Mouse (Mus musculus) frontal cortex, adult 2 months (tissue): ENCODE results near the gene Nrgn. TPM values are rescaled to one million over a fixed set of nuclear protein-coding genes. Genes with fewer than 3 reads are reported as not detected.

ENCODE experiments used
- polyA plus RNA-seq: library from polyadenylated mRNA; depleted of rRNA; stranded (reverse); fragments of >200 nt; gene quantifications from 2 replicates; pipeline ENCODE4 v1.2.3, GENCODE M21; 2012; rRNA removed

The Nrgn gene
- polyA plus RNA-seq, 1 experiment, result 1,218 TPM

Other genes with a start within 250 kb of the Nrgn start
- gene Ccdc15, start 204.5 kb downstream of the Nrgn start, polyA plus RNA-seq, result 1.6 and 1.8 TPM in 2 replicates
- gene Hepacam, start 185.6 kb downstream of the Nrgn start, polyA plus RNA-seq, result 79.8 and 81.4 TPM in 2 replicates
- 5.6 and 5.8 TPM in 2 replicates for gene Robo4, start 151.0 kb downstream of the Nrgn start, polyA plus RNA-seq
- gene Robo3, start 119.7 kb downstream of the Nrgn start, polyA plus RNA-seq, result 26.3 and 43.8 TPM in 2 replicates
- gene Msantd2, start 63.6 kb downstream of the Nrgn start, polyA plus RNA-seq, result 33.9 and 35.2 TPM in 2 replicates
- gene Esam, start 24.8 kb downstream of the Nrgn start, polyA plus RNA-seq, result 28.9 and 31.3 TPM in 2 replicates
- gene Vsig2, start 13.6 kb downstream of the Nrgn start, polyA plus RNA-seq, result 6.0 and 6.4 TPM in 2 replicates
- gene Siae, start 2.8 kb upstream of the Nrgn start, polyA plus RNA-seq, result 14.2 and 14.5 TPM in 2 replicates
- 6.7 and 7.1 TPM in 2 replicates for gene Spa17, start 60.8 kb upstream of the Nrgn start, polyA plus RNA-seq
- gene Tbrg1, start 104.4 kb upstream of the Nrgn start, polyA plus RNA-seq, result 42.0 and 43.7 TPM in 2 replicates
- 0.08 TPM in 1 of 2 replicates, not detected in the other for gene Panx3, start 116.3 kb upstream of the Nrgn start, polyA plus RNA-seq
- 0.10 TPM in 1 of 2 replicates, not detected in the other for gene Olfr160, start 163.3 kb upstream of the Nrgn start, polyA plus RNA-seq
- gene Olfr874, start 192.2 kb upstream of the Nrgn start, polyA plus RNA-seq, result 0.11 TPM in 1 of 2 replicates, not detected in the other
- not detected in 2 replicates for gene Olfr875, start 219.0 kb upstream of the Nrgn start, polyA plus RNA-seq